Mouse (Mus musculus): ENCODE measurements around the gene Gga2. TPM values are rescaled to one million over a fixed set of nuclear protein-coding genes. Genes with fewer than 3 reads are reported as not detected.

Gga2 gene
- total and polyA plus RNA-seq, 2 experiments from 2014 or later = 25.5 to 29.8 TPM

DNA sequence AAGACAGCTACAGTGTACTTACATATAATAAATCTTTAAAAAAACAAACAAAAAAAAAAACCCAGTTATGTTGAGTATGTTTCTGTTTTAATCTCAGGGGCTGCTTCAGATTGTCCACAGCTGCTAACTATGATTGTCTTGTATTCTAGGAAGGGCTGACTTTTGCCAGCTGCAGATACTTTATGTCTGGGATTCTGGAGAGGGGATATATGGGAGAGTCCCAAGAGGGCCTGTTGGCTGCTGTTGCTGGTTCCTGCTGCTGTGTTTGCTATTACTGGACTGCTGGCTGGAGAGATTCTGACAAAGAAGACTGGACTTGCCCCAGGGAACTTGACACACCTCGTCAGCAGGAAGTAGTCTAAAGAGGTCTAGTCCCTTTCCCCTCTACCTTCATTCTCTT, 29.8 kb upstream of the Gga2 start:
- Histone ChIP-seq H3K4me1 (ENCODE audit: insufficient read depth) (no peaks in the 10 kb centered on the region), H3K27me3 (ENCODE audit: insufficient read depth, low read length) (no peaks in the 10 kb centered on the region), H3K9ac (no peak overlapping the region), H3K4me3 (ENCODE audit: low read depth, low read length) (no peak overlapping the region), H3K4me2 (ENCODE audit: low read depth) (no peak overlapping the region), H3K27ac (ENCODE audit: low read depth, low read length) (no peak overlapping the region), H3K36me3 (ENCODE audit: insufficient read depth) (peaks cover 28% of the 10 kb centered on the region), H3K9me3 (ENCODE audit: low read length) (no peaks in the 10 kb centered on the region)
- ATAC-seq (no peak), DNase-seq (no peak)
- no peak for TF ChIP-seq CTCF (IDR thresholded peaks at IDR 0.05; ENCODE audit: low read depth)
- 84% methylated on average over 1 of the region's 1 CpGs for WGBS

- Histone ChIP-seq H3K9me3 (ENCODE audit: low read length) (no peaks in the 10 kb centered on the region), H3K36me3 (ENCODE audit: insufficient read depth) (peaks cover 23% of the 10 kb centered on the region), H3K4me2 (ENCODE audit: low read depth) (no peak overlapping the region), H3K4me1 (ENCODE audit: insufficient read depth) (no peaks in the 10 kb centered on the region), H3K9ac (no peak overlapping the region), H3K27ac (ENCODE audit: low read depth, low read length) (no peak overlapping the region), H3K4me3 (ENCODE audit: low read depth, low read length) (no peak overlapping the region), H3K27me3 (ENCODE audit: insufficient read depth, low read length) (no peaks in the 10 kb centered on the region)
- no peak for DNase-seq
- WGBS = 99% methylated on average over 9 of the region's 9 CpGs
- TF ChIP-seq CTCF (IDR thresholded peaks at IDR 0.05; ENCODE audit: low read depth) = no peak
- ATAC-seq = no peak
Measured at GRCm38 (mm10) chr7:122048191-122048590, 27.2 kb upstream of the Gga2 start.

DNA sequence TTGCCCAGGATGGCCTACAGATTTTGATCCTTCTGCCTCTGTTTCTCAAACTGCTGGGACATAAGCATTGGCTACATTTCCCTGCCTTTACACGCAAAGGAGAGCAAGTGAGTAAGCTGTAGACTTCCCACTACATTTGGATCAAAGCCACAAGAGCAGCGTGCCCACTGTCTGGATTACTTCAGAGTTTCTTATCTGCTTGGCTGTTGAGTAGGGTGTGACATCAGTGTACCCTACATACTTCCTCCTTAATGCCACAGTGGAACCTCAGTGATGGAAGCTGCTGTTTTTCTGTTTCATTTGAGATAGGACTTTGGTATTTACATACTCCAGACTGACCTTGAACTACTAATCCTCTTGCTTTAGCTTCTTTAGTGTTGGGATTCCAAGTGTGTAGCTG, 25.8 kb upstream of the Gga2 start:
- H3K27me3 ChIP-seq (ENCODE audit: insufficient read depth, low read length) = no peaks in the 10 kb centered on the region
- H3K4me2 ChIP-seq (ENCODE audit: low read depth) = no peak overlapping the region
- H3K4me1 ChIP-seq (ENCODE audit: insufficient read depth) = no peaks in the 10 kb centered on the region
- H3K4me3 ChIP-seq (ENCODE audit: low read depth, low read length) = no peak overlapping the region
- WGBS = 83% methylated on average over 2 of the region's 2 CpGs
- no peak for ATAC-seq
- no peak for DNase-seq
- H3K36me3 ChIP-seq (ENCODE audit: insufficient read depth) = peaks cover 23% of the 10 kb centered on the region
- TF ChIP-seq CTCF (IDR thresholded peaks at IDR 0.05; ENCODE audit: low read depth) = no peak
- H3K9ac ChIP-seq = no peak overlapping the region
- H3K9me3 ChIP-seq (ENCODE audit: low read length) = no peaks in the 10 kb centered on the region
- no peak overlapping the region for H3K27ac ChIP-seq (ENCODE audit: low read depth, low read length)

- Histone ChIP-seq H3K9ac (no peak overlapping the region), H3K4me3 (ENCODE audit: low read depth, low read length) (no peak overlapping the region), H3K27ac (ENCODE audit: low read depth, low read length) (no peak overlapping the region), H3K27me3 (ENCODE audit: insufficient read depth, low read length) (no peaks in the 10 kb centered on the region), H3K4me2 (ENCODE audit: low read depth) (no peak overlapping the region), H3K4me1 (ENCODE audit: insufficient read depth) (no peaks in the 10 kb centered on the region), H3K36me3 (ENCODE audit: insufficient read depth) (peaks cover 22% of the 10 kb centered on the region), H3K9me3 (ENCODE audit: low read length) (no peaks in the 10 kb centered on the region)
- DNase-seq (no peak), ATAC-seq (no peak)
- WGBS = 91% methylated on average over 1 of the region's 1 CpGs
- no peak for TF ChIP-seq CTCF (IDR thresholded peaks at IDR 0.05; ENCODE audit: low read depth)
Measured at GRCm38 (mm10) chr7:122045711-122046110, 24.7 kb upstream of the Gga2 start.

- no peak for TF ChIP-seq CTCF (IDR thresholded peaks at IDR 0.05; ENCODE audit: low read depth)
- no peak for DNase-seq
Measured at GRCm38 (mm10) chr7:122045181-122045634, 24.2 kb upstream of the Gga2 start.

GRCm38 (mm10) chr7:122044106-122044505, 23.1 kb upstream of the Gga2 start:
- DNase-seq (no peak), ATAC-seq (no peak)
- Histone ChIP-seq H3K36me3 (ENCODE audit: insufficient read depth) (peaks cover 24% of the 10 kb centered on the region), H3K27ac (ENCODE audit: low read depth, low read length) (no peak overlapping the region), H3K4me2 (ENCODE audit: low read depth) (no peak overlapping the region), H3K9ac (no peak overlapping the region), H3K4me3 (ENCODE audit: low read depth, low read length) (no peak overlapping the region), H3K27me3 (ENCODE audit: insufficient read depth, low read length) (no peaks in the 10 kb centered on the region), H3K9me3 (ENCODE audit: low read length) (no peaks in the 10 kb centered on the region), H3K4me1 (ENCODE audit: insufficient read depth) (no peaks in the 10 kb centered on the region)
- no peak for TF ChIP-seq CTCF (IDR thresholded peaks at IDR 0.05; ENCODE audit: low read depth)
- 85% methylated on average over 8 of the region's 8 CpGs for WGBS

More at GRCm38 (mm10) chr7:122045181-122045634, 24.2 kb upstream of the Gga2 start:
- Histone ChIP-seq H3K27me3 (ENCODE audit: insufficient read depth, low read length) (no peaks in the 10 kb centered on the region), H3K9ac (no peak overlapping the region), H3K4me3 (ENCODE audit: low read depth, low read length) (no peak overlapping the region), H3K4me2 (ENCODE audit: low read depth) (no peak overlapping the region), H3K27ac (ENCODE audit: low read depth, low read length) (no peak overlapping the region), H3K9me3 (ENCODE audit: low read length) (no peaks in the 10 kb centered on the region), H3K36me3 (ENCODE audit: insufficient read depth) (peaks cover 23% of the 10 kb centered on the region), H3K4me1 (ENCODE audit: insufficient read depth) (no peaks in the 10 kb centered on the region)
- WGBS = 87% methylated on average over 4 of the region's 4 CpGs
- no peak for ATAC-seq

DNA sequence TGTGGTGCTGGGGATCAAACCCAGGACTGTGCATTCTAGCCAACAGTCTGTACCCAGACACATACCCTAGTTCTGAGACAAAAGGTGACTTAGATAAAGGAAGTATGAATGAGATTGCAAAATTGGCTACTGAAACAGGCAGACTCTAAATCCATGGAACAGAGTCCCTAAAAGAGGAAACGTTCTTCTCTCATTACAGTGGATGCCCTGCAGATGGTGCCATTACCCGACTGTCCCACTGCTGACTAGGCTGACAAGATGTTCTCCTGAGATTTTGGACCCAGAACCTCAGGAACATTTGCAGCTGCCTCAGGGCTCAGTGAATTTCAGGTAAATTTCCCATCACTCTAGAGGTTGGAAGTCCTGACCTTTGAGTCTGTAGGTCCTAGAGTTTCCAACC, 13.3 kb upstream of the Gga2 start:
- Histone ChIP-seq H3K36me3 (ENCODE audit: insufficient read depth) (0 out of 2 replicates have a peak, but pooled peaks cover 4% of the 10 kb centered on the region), H3K27me3 (ENCODE audit: insufficient read depth, low read length) (no peaks in the 10 kb centered on the region), H3K9ac (no peak overlapping the region), H3K9me3 (ENCODE audit: low read length) (no peaks in the 10 kb centered on the region), H3K4me2 (ENCODE audit: low read depth) (no peak overlapping the region), H3K27ac (ENCODE audit: low read depth, low read length) (no peak overlapping the region), H3K4me1 (ENCODE audit: insufficient read depth) (no peaks in the 10 kb centered on the region), H3K4me3 (ENCODE audit: low read depth, low read length) (no peak overlapping the region)
- 0 out of 2 replicates have a peak, but pooled peaks have one; percentile 22 for TF ChIP-seq CTCF (IDR thresholded peaks at IDR 0.05; ENCODE audit: low read depth)
- ATAC-seq (no peak), DNase-seq (no peak)
- WGBS = 36% methylated on average over 2 of the region's 2 CpGs

Data from forebrain, postnatal 0 days (tissue).